Mouse (Mus musculus): ENCODE results near the gene Aqp6. TPM values are rescaled to one million over a fixed set of nuclear protein-coding genes. Genes with fewer than 3 reads are reported as not detected.

Aqp6 gene
- polyA plus RNA-seq, 1 experiment from 2014 or later, result not detected

- Histone ChIP-seq H3K36me3 (no peaks in the 10 kb centered on the region), H3K4me3 (no peak overlapping the region), H3K4me1 (peaks cover 33% of the 10 kb centered on the region), H3K27me3 (ENCODE audit: insufficient read depth, poor library complexity, severe bottlenecking) (peaks cover 100% of the 10 kb centered on the region), H3K9me3 (no peaks in the 10 kb centered on the region), H3K27ac (no peak overlapping the region)
- WGBS, result 7% methylated on average over 9 of the region's 9 CpGs
- no peak for DNase-seq (ENCODE audit: low spot score)
Measured at GRCm38 (mm10) chr15:99589237-99589636, 12.0 kb upstream of the Aqp6 start.

GRCm38 (mm10) chr15:99589704-99590103 lies 11.5 kb upstream of the Aqp6 start:
- Histone ChIP-seq H3K36me3 (no peaks in the 10 kb centered on the region), H3K27ac (no peak overlapping the region), H3K4me3 (no peak overlapping the region), H3K27me3 (ENCODE audit: insufficient read depth, poor library complexity, severe bottlenecking) (peaks cover 100% of the 10 kb centered on the region), H3K9me3 (no peaks in the 10 kb centered on the region), H3K4me1 (peaks cover 29% of the 10 kb centered on the region)
- 16% methylated on average over 7 of the region's 7 CpGs for WGBS
- no peak for DNase-seq (ENCODE audit: low spot score)

DNA sequence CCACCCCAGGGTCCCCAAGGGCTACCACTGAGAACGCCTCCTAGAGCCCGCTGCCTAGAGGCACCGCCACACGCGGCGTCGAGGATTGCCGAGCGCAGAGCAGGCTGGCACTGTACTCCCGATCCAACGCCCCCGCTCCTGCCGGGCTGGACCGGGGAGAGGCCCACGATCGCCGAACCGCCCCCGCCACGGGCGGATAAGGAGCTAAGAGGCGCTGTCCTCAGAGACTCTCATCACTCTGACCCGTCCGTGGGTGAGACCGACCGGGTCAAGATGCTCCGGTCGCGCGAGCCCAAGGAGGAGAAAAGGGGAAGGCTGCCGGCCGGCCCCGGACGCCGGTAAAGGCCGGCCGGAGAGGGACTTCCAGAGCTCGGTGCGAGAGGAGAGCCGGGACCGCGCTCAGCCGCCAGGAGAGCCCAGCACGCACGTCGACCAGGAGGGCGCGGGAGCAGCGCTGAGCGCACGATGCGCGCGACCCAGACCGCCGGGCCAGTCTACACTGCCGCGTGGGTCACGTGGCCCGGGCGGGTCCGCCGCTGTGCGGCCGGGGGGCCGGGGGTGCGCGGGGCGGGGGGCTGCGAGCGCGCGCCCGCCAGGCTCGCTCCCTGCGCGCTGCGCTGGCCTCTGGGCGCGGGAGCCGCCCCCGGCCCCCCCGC lies 10.6 kb upstream of the Aqp6 start, which contains the start of gene Aqp5:
Gene Aqp5 (plus strand): TSS at position 354 of the 656 bp plus-strand sequence.
- Histone ChIP-seq H3K4me3 (peak within 1 kb of the TSS; percentile 56), H3K9me3 (no peaks in the 10 kb centered on the region), H3K27me3 (ENCODE audit: insufficient read depth, poor library complexity, severe bottlenecking) (peaks cover 100% of the 10 kb centered on the region), H3K4me1 (peaks cover 22% of the 10 kb centered on the region), H3K27ac (peak within 1 kb of the TSS; percentile 67), H3K36me3 (no peaks in the 10 kb centered on the region)
- WGBS, result 2% methylated on average over 57 of the region's 83 CpGs
- DNase-seq (ENCODE audit: low spot score), result no peak

DNA sequence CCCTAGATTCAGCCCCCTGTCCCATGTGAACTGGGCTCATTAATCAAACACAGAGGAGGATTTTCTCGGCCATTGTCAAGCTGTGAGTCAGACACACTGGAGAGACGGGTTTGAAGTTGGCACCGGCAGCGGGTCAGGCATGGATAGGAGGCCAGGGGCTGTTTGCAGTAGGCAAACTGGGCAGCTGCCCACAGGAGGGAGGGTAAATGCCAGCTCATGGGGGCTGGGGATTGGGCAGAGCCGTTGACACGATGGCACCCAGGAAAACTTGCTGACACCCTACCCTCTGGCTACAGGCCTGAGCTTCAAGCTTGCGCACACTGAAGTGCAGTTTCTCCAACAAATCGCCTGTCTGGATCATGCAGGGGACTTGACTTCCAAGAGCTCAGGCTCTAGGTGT lies 9.0 kb upstream of the Aqp6 start:
- 72% methylated on average over 8 of the region's 8 CpGs for WGBS
- no peaks in the 10 kb centered on the region for H3K9me3 ChIP-seq
- H3K4me1 ChIP-seq, result peaks cover 19% of the 10 kb centered on the region
- no peak overlapping the region for H3K4me3 ChIP-seq
- H3K27ac ChIP-seq, result no peak overlapping the region
- no peaks in the 10 kb centered on the region for H3K36me3 ChIP-seq
- peaks cover 95% of the 10 kb centered on the region for H3K27me3 ChIP-seq (ENCODE audit: insufficient read depth, poor library complexity, severe bottlenecking)
- DNase-seq (ENCODE audit: low spot score), result no peak

DNA sequence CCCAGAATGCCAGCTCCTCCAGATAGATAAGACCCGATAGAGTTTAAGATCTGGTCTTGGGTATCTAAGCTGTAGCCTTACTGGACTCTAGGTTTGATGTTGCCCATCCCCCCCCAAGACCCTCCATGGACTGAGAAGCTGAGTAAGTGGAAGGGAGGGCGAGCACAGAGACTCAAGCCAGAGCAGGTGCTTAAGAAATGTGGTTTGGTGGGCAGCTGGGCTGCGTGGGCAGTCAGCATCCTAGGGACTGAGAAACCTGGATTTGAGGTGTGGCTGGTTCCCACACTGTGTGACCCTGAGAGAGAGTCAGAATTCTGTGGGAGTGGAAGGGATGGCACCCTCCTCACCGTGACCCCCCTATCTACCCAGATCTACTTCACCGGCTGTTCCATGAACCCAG lies 8.3 kb upstream of the Aqp6 start:
- WGBS, result 83% methylated on average over 5 of the region's 5 CpGs
- Histone ChIP-seq H3K36me3 (no peaks in the 10 kb centered on the region), H3K27ac (no peak overlapping the region), H3K4me3 (no peak overlapping the region), H3K9me3 (no peaks in the 10 kb centered on the region), H3K27me3 (ENCODE audit: insufficient read depth, poor library complexity, severe bottlenecking) (peaks cover 95% of the 10 kb centered on the region), H3K4me1 (peaks cover 24% of the 10 kb centered on the region)
- DNase-seq (ENCODE audit: low spot score), result no peak

GRCm38 (mm10) chr15:99594951-99595350 lies 6.2 kb upstream of the Aqp6 start:
- H3K9me3 ChIP-seq, result no peaks in the 10 kb centered on the region
- WGBS, result 72% methylated on average over 10 of the region's 10 CpGs
- H3K4me3 ChIP-seq, result no peak overlapping the region
- no peak overlapping the region for H3K27ac ChIP-seq
- peaks cover 30% of the 10 kb centered on the region for H3K4me1 ChIP-seq
- H3K36me3 ChIP-seq, result no peaks in the 10 kb centered on the region
- no peak for DNase-seq (ENCODE audit: low spot score)
- H3K27me3 ChIP-seq (ENCODE audit: insufficient read depth, poor library complexity, severe bottlenecking), result peaks cover 91% of the 10 kb centered on the region

DNA sequence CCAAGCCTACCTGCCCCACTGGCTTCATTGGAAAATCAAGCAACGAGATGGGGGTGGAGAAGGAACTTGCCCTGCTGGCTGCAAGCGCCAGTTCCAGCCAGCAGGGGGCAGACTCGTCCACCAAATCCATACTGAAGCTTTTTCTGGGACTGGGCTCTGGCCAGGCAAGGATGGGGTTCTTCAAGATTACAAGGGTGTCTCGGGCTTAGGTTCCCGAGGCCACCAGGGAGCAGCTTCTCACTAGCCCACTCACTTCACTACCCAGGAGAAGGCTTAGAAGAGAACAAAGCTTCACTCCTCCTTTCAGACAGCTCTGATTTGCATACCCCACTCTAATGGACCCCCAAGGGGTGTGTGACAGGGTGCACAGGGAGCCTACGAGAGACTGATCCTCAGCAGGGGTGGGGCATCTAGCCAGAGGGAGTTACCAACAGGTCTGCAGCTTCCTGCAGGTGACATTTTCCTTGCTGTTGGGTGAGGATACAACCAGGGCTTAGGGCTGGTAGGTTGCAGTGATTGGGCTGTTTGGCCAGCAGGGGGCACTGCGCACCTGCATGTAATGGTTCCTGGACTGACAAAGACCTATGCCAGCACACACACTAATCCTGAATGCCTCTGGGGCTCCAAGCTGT lies 5.0 kb upstream of the Aqp6 start:
- peak; percentile 90 for DNase-seq (ENCODE audit: low spot score)
- Histone ChIP-seq H3K36me3 (no peaks in the 10 kb centered on the region), H3K9me3 (no peaks in the 10 kb centered on the region), H3K4me3 (no peak overlapping the region), H3K27me3 (ENCODE audit: insufficient read depth, poor library complexity, severe bottlenecking) (peaks cover 91% of the 10 kb centered on the region), H3K27ac (no peak overlapping the region), H3K4me1 (peaks cover 30% of the 10 kb centered on the region)
- WGBS, result 1% methylated on average over 7 of the region's 7 CpGs

DNA sequence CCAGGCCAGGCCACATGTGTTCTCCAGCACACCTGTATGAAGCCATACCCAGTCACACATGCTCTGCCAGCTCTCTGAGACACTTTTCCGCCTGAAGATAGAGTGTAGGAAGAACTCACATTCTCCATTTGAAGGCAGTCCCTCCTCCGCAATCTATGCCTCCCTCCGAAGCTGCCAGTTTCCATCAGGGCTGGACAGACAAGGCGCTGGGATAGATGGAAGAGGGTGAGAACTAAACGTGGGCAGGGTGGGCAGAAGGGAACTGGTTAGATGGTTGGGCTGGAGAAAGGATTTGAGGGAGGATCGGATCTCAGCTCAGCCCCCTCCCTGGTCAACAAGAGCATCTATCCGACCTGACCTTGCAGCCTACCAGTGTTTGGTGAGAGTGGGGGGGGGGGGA lies 4.4 kb upstream of the Aqp6 start:
- H3K9me3 ChIP-seq, result no peaks in the 10 kb centered on the region
- WGBS, result 57% methylated on average over 7 of the region's 7 CpGs
- H3K27me3 ChIP-seq (ENCODE audit: insufficient read depth, poor library complexity, severe bottlenecking), result peaks cover 90% of the 10 kb centered on the region
- H3K27ac ChIP-seq, result no peak overlapping the region
- no peak for DNase-seq (ENCODE audit: low spot score)
- H3K36me3 ChIP-seq, result no peaks in the 10 kb centered on the region
- no peak overlapping the region for H3K4me3 ChIP-seq
- peaks cover 35% of the 10 kb centered on the region for H3K4me1 ChIP-seq

GRCm38 (mm10) chr15:99597596-99597995 lies 3.6 kb upstream of the Aqp6 start:
- peaks cover 43% of the 10 kb centered on the region for H3K4me1 ChIP-seq
- H3K36me3 ChIP-seq, result no peaks in the 10 kb centered on the region
- no peak overlapping the region for H3K27ac ChIP-seq
- H3K9me3 ChIP-seq, result no peaks in the 10 kb centered on the region
- no peak overlapping the region for H3K4me3 ChIP-seq
- 46% methylated on average over 8 of the region's 8 CpGs for WGBS
- no peak for DNase-seq (ENCODE audit: low spot score)
- peaks cover 88% of the 10 kb centered on the region for H3K27me3 ChIP-seq (ENCODE audit: insufficient read depth, poor library complexity, severe bottlenecking)

DNA sequence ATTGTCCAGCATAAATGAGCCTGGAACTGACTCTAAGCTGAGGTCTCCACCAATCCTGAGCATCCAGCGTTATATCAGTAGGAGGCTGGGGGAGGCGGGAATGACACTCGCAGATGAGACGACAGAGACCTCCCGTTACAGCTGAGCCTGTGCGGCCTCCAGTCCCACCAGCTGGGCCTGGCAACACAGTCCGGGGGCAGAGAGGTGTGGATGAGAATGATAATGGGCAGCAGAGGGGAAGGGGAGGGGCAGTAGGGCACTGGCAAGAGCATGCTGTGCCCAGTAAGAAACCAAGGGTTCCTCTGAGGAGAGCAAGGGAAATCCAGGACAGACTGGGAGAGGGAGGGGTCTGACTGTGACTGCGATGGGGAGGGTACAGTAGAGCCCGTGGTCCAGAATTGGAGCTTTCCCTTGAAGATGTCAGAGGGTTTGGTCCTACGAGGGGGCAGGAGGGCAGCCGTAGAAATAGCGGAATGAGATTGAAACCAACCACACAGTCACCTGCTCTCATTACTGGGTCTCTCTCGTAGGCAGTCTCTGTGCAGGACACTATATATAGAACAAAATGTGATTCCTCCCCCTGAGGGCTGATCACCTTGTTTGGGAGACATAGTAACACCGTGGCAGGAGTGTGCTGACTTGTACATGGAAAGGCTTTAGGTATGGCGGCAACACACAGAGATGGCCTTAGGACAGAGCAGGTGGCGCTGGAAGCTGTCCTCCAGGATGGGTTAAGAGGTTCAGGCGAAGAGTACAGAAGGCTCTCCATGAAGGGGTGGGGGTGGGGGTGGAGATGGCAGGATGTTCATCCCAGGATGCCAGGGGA lies 1.7 kb upstream of the Aqp6 start:
- Histone ChIP-seq H3K9me3 (no peaks in the 10 kb centered on the region), H3K27me3 (ENCODE audit: insufficient read depth, poor library complexity, severe bottlenecking) (peaks cover 83% of the 10 kb centered on the region), H3K4me3 (no peak overlapping the region), H3K27ac (no peak overlapping the region), H3K4me1 (peaks cover 60% of the 10 kb centered on the region), H3K36me3 (no peaks in the 10 kb centered on the region)
- no peak for DNase-seq (ENCODE audit: low spot score)
- WGBS, result 49% methylated on average over 17 of the region's 17 CpGs

- whole genome bisulfite sequencing, result 14% methylated on average over 5 of the region's 5 CpGs
- H3K27me3 ChIP-seq (ENCODE audit: insufficient read depth, poor library complexity, severe bottlenecking), result peaks cover 85% of the 10 kb centered on the region
- peak overlapping the region; percentile 52; the same call in 1 of the 2 replicates for H3K27ac ChIP-seq
- DNase-seq (ENCODE audit: low spot score), result no peak
- H3K4me3 ChIP-seq, result 0 out of 2 replicates have a peak overlapping the region, but pooled peaks have one; percentile 4
- no peaks in the 10 kb centered on the region for H3K36me3 ChIP-seq
- H3K4me1 ChIP-seq, result peaks cover 67% of the 10 kb centered on the region
- no peaks in the 10 kb centered on the region for H3K9me3 ChIP-seq
Measured at GRCm38 (mm10) chr15:99601823-99602120, 572 bp downstream of the Aqp6 start.

- Histone ChIP-seq H3K27me3 (ENCODE audit: insufficient read depth, poor library complexity, severe bottlenecking) (peaks cover 85% of the 10 kb centered on the region), H3K4me1 (peaks cover 72% of the 10 kb centered on the region), H3K27ac (peak overlapping the region; percentile 65; the same call in 1 of the 2 replicates)
Measured at GRCm38 (mm10) chr15:99602206-99602820, 1.1 kb downstream of the Aqp6 start.

DNA sequence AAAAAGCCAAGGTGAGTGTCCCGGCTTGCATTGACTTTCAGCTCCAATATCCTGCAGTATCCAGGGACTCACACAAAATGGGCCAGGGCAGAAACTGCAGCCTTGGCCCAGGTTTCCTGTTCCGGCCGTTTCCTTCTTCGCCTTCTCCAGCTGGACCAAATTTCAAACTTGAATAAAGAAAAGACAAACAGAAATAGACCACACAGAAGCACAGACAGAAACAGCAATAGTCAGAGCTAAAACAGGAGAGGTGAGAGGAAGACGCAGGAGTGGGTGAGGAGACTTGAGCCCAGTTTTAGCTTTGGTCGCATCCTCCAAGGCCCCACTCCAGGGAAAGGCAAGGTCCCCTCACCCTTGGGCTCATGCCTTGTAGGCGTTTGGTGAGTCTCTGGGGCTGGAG lies 2.0 kb downstream of the Aqp6 start:
- Histone ChIP-seq H3K36me3 (no peaks in the 10 kb centered on the region), H3K27ac (no peak overlapping the region; the same call in 1 of the 2 replicates), H3K9me3 (no peaks in the 10 kb centered on the region), H3K4me1 (peaks cover 74% of the 10 kb centered on the region), H3K4me3 (no peak overlapping the region), H3K27me3 (ENCODE audit: insufficient read depth, poor library complexity, severe bottlenecking) (peaks cover 82% of the 10 kb centered on the region)
- 76% methylated on average over 7 of the region's 7 CpGs for WGBS
- DNase-seq (ENCODE audit: low spot score), result no peak

More at GRCm38 (mm10) chr15:99602206-99602820, 1.1 kb downstream of the Aqp6 start:
- 62% methylated on average over 17 of the region's 17 CpGs for WGBS
- Histone ChIP-seq H3K36me3 (no peaks in the 10 kb centered on the region), H3K4me3 (no peak overlapping the region), H3K9me3 (no peaks in the 10 kb centered on the region)
- no peak for DNase-seq (ENCODE audit: low spot score)
